Mouse (Mus musculus): ENCODE measurements around the gene Ankrd17.

Ankrd17 gene

GRCm38 (mm10) chr5:90340847-90341246 lies 25.5 kb downstream of the Ankrd17 start:
- ChIA-PET CTCF (no interaction called here), POLR2A (interaction anchor here in 2 of 4 experiments (0.9 to 2.2 kb wide), 4 partner anchors 12 to 105 kb away, joined by 3 to 10 read pairs (median 4); partner anchors contain the start of genes Ankrd17 (in 1 of the 2) and Gm9958 (in 1 of the 2))

GRCm38 (mm10) chr5:90339953-90340343 lies 26.4 kb downstream of the Ankrd17 start:
- CTCF ChIA-PET, result interaction anchor here in 1 of 4 experiments (0.5 to 0.8 kb wide), 2 partner anchors 32 to 108 kb away, joined by 3 to 4 read pairs; no protein-coding TSS in a partner anchor
- POLR2A ChIA-PET, result interaction anchor here in 2 of 4 experiments (0.6 to 2.4 kb wide), 9 partner anchors 9 to 105 kb away, joined by 3 to 15 read pairs (median 5); partner anchors contain the start of gene Ankrd17 (in 1 of the 2)

GRCm38 (mm10) chr5:90339129-90339952 lies 27.0 kb downstream of the Ankrd17 start:
- CTCF ChIA-PET, result interaction anchor here in 2 of 4 experiments (0.5 to 0.8 kb wide), 4 partner anchors 14 to 107 kb away, joined by 3 to 4 read pairs (median 3); no protein-coding TSS in a partner anchor

GRCm38 (mm10) chr5:90338177-90339091 lies 27.9 kb downstream of the Ankrd17 start:
- ChIA-PET POLR2A (interaction anchor here in 2 of 4 experiments (0.8 to 2.4 kb wide), 7 partner anchors 8 to 32 kb away, joined by 3 to 15 read pairs (median 4); partner anchors contain the start of gene Ankrd17 (in 1 of the 2)), CTCF (interaction anchor here in 3 of 4 experiments (0.6 to 0.8 kb wide), 4 partner anchors 13 to 969 kb away, joined by 3 read pairs; no protein-coding TSS in a partner anchor)

More at GRCm38 (mm10) chr5:90339129-90339952, 27.0 kb downstream of the Ankrd17 start:
- POLR2A ChIA-PET, result interaction anchor here in 2 of 4 experiments (0.6 to 2.4 kb wide), 9 partner anchors 9 to 105 kb away, joined by 3 to 15 read pairs (median 5); partner anchors contain the start of gene Ankrd17 (in 1 of the 2)

GRCm38 (mm10) chr5:90332478-90332877 lies 33.9 kb downstream of the Ankrd17 start:
- ChIA-PET CTCF (no interaction called here), POLR2A (interaction anchor here in 1 of 4 experiments (0.6 to 1.4 kb wide), 3 partner anchors 16 to 58 kb away, joined by 3 read pairs; no protein-coding TSS in a partner anchor)

- CTCF ChIA-PET, result no interaction called here
- POLR2A ChIA-PET, result interaction anchor here in 1 of 4 experiments (1.1 kb wide), 1 partner anchor 27 kb away, joined by 3 read pairs; no protein-coding TSS in a partner anchor
These were observed 35.3 kb downstream of the Ankrd17 start for GRCm38 (mm10) chr5:90331071-90331470.

GRCm38 (mm10) chr5:90298396-90298795 lies 68.0 kb downstream of the Ankrd17 start:
- POLR2A ChIA-PET, result interaction anchor here in 2 of 4 experiments (0.7 to 1.6 kb wide), 5 partner anchors 9 to 68 kb away, joined by 3 to 9 read pairs (median 6); partner anchors contain the start of genes Ankrd17 (in 1 of the 2) and Gm9958 (in 1 of the 2)
- CTCF ChIA-PET, result no interaction called here

GRCm38 (mm10) chr5:90289887-90290286 lies 76.5 kb downstream of the Ankrd17 start:
- CTCF ChIA-PET, result no interaction called here

GRCm38 (mm10) chr5:90286559-90286958 lies 79.8 kb downstream of the Ankrd17 start:
- CTCF ChIA-PET, result interaction anchor here in 3 of 4 experiments (0.6 to 1.6 kb wide), 5 partner anchors 73 to 262 kb away, joined by 3 to 6 read pairs (median 3); no protein-coding TSS in a partner anchor

More at GRCm38 (mm10) chr5:90289887-90290286, 76.5 kb downstream of the Ankrd17 start:
- POLR2A ChIA-PET, result interaction anchor here in 1 of 4 experiments (1.1 kb wide), 1 partner anchor 24 kb away, joined by 4 read pairs; no protein-coding TSS in a partner anchor

GRCm38 (mm10) chr5:90280061-90280460 lies 86.3 kb downstream of the Ankrd17 start:
- ChIA-PET POLR2A (interaction anchor here in 1 of 4 experiments (1.0 to 1.5 kb wide), 3 partner anchors 12 to 45 kb away, joined by 3 to 7 read pairs (median 4); no protein-coding TSS in a partner anchor), CTCF (no interaction called here)

More at GRCm38 (mm10) chr5:90286559-90286958, 79.8 kb downstream of the Ankrd17 start:
- POLR2A ChIA-PET, result interaction anchor here in 3 of 4 experiments (0.8 to 1.1 kb wide), 9 partner anchors 11 to 80 kb away, joined by 3 to 6 read pairs (median 3); partner anchors contain the start of gene Ankrd17 (in 2 of the 3)

- ChIA-PET POLR2A (interaction anchor here in 1 of 4 experiments (1.0 to 1.5 kb wide), 3 partner anchors 11 to 44 kb away, joined by 3 to 7 read pairs (median 4); no protein-coding TSS in a partner anchor), CTCF (no interaction called here)
These were observed 87.0 kb downstream of the Ankrd17 start for GRCm38 (mm10) chr5:90279418-90279817.

GRCm38 (mm10) chr5:90277443-90277842 lies 88.9 kb downstream of the Ankrd17 start:
- ChIA-PET POLR2A (interaction anchor here in 1 of 4 experiments (0.6 to 1.6 kb wide), 5 partner anchors 8 to 80 kb away, joined by 3 to 5 read pairs (median 3); no protein-coding TSS in a partner anchor), CTCF (no interaction called here)

- POLR2A ChIA-PET, result interaction anchor here in 2 of 4 experiments (1.5 to 2.4 kb wide), 2 partner anchors 16 to 55 kb away, joined by 4 to 8 read pairs; no protein-coding TSS in a partner anchor
- CTCF ChIA-PET, result no interaction called here
These were observed 91.6 kb downstream of the Ankrd17 start for GRCm38 (mm10) chr5:90274806-90275205.

GRCm38 (mm10) chr5:90262230-90262629 lies 104.1 kb downstream of the Ankrd17 start:
- CTCF ChIA-PET, result interaction anchor here in 2 of 4 experiments (0.6 kb wide), 2 partner anchors 57 to 327 kb away, joined by 3 to 5 read pairs; no protein-coding TSS in a partner anchor

GRCm38 (mm10) chr5:90257023-90257422 lies 109.4 kb downstream of the Ankrd17 start:
- ChIA-PET POLR2A (interaction anchor here in 3 of 4 experiments (0.6 to 6.1 kb wide), 6 partner anchors 8 to 117 kb away, joined by 3 to 54 read pairs (median 5); partner anchors contain the start of gene Ankrd17 (in 1 of the 3)), CTCF (interaction anchor here in 1 of 4 experiments (1.1 kb wide), 1 partner anchor 53 kb away, joined by 3 read pairs; no protein-coding TSS in a partner anchor)

More at GRCm38 (mm10) chr5:90262230-90262629, 104.1 kb downstream of the Ankrd17 start:
- POLR2A ChIA-PET, result interaction anchor here in 3 of 4 experiments (0.6 to 2.2 kb wide), 4 partner anchors 10 to 103 kb away, joined by 3 to 5 read pairs (median 5); no protein-coding TSS in a partner anchor

- ChIA-PET CTCF (no interaction called here), POLR2A (interaction anchor here (0.9 to 9.1 kb wide), 16 partner anchors 8 to 119 kb away, joined by 3 to 121 read pairs (median 6); partner anchors contain the start of gene Ankrd17 (in 1 of the 4))
These were observed 118.9 kb downstream of the Ankrd17 start for GRCm38 (mm10) chr5:90247503-90247902.

- POLR2A ChIA-PET, result interaction anchor here (0.5 to 9.1 kb wide), 19 partner anchors 10 to 119 kb away, joined by 3 to 121 read pairs (median 5); partner anchors contain the start of gene Ankrd17 (in 1 of the 4)
- CTCF ChIA-PET, result no interaction called here
These were observed 119.4 kb downstream of the Ankrd17 start for GRCm38 (mm10) chr5:90246987-90247386.

Data from embryonic stem cell, embryonic (primary cell).